Mouse (Mus musculus): Measurements from ENCODE around the gene Dll3. TPM values are rescaled to one million over a fixed set of nuclear protein-coding genes. Genes with fewer than 3 reads are reported as not detected.

Dll3 gene
- polyA plus RNA-seq, 1 experiment from 2014 or later, result 0.43 TPM

- Histone ChIP-seq H3K4me2 (no peak overlapping the region), H3K4me1 (ENCODE audit: insufficient read depth) (no peaks in the 10 kb centered on the region), H3K36me3 (ENCODE audit: insufficient read depth) (no peaks in the 10 kb centered on the region), H3K4me3 (ENCODE audit: low read depth, low read length) (no peak overlapping the region), H3K9ac (no peak overlapping the region), H3K9me3 (ENCODE audit: low read depth, low read length) (no peaks in the 10 kb centered on the region), H3K27ac (ENCODE audit: low read depth) (no peak overlapping the region), H3K27me3 (ENCODE audit: insufficient read depth, low read length) (no peaks in the 10 kb centered on the region)
- TF ChIP-seq CTCF (IDR thresholded peaks at IDR 0.05; ENCODE audit: low read depth), result no peak
- WGBS, result 30% methylated on average over 7 of the region's 7 CpGs
- no peak for DNase-seq
- ATAC-seq (ENCODE audit: insufficient read depth), result no peak
These were observed 39.3 kb upstream of the Dll3 start for GRCm38 (mm10) chr7:28341381-28341780.

- no peaks in the 10 kb centered on the region for H3K27me3 ChIP-seq (ENCODE audit: insufficient read depth, low read length)
- peaks cover 9% of the 10 kb centered on the region for H3K36me3 ChIP-seq (ENCODE audit: insufficient read depth)
- peak; percentile 20 for ATAC-seq (ENCODE audit: insufficient read depth)
- WGBS, result 77% methylated on average over 19 of the region's 19 CpGs
- H3K9ac ChIP-seq, result peak overlapping the region; percentile 92
- peak overlapping the region; percentile 80 for H3K4me3 ChIP-seq (ENCODE audit: low read depth, low read length)
- H3K4me1 ChIP-seq (ENCODE audit: insufficient read depth), result no peaks in the 10 kb centered on the region
- DNase-seq, result peak; percentile 63
- no peaks in the 10 kb centered on the region for H3K9me3 ChIP-seq (ENCODE audit: low read depth, low read length)
- peak overlapping the region; percentile 93 for H3K4me2 ChIP-seq
- H3K27ac ChIP-seq (ENCODE audit: low read depth), result peak overlapping the region; percentile 89
- peak; percentile 35 for TF ChIP-seq CTCF (IDR thresholded peaks at IDR 0.05; ENCODE audit: low read depth)
These were observed 37.3 kb upstream of the Dll3 start for GRCm38 (mm10) chr7:28339213-28339917.

GRCm38 (mm10) chr7:28338108-28338998, 36.3 kb upstream of the Dll3 start, which contains the start of gene Supt5:
Gene Supt5, minus strand, starts transcription at chr7:28338746.
- H3K9ac ChIP-seq, result peak within 1 kb of the TSS; percentile 92
- peaks cover 9% of the 10 kb centered on the region for H3K36me3 ChIP-seq (ENCODE audit: insufficient read depth)
- H3K9me3 ChIP-seq (ENCODE audit: low read depth, low read length), result no peaks in the 10 kb centered on the region
- H3K27ac ChIP-seq (ENCODE audit: low read depth), result peak within 1 kb of the TSS; percentile 89
- no peaks in the 10 kb centered on the region for H3K27me3 ChIP-seq (ENCODE audit: insufficient read depth, low read length)
- ATAC-seq (ENCODE audit: insufficient read depth) (peak; percentile 99), DNase-seq (peak; percentile 100)
- no peak for TF ChIP-seq CTCF (IDR thresholded peaks at IDR 0.05; ENCODE audit: low read depth)
- under 1% methylated on average over 77 of the region's 77 CpGs for WGBS
- no peaks in the 10 kb centered on the region for H3K4me1 ChIP-seq (ENCODE audit: insufficient read depth)
- H3K4me2 ChIP-seq, result peak within 1 kb of the TSS; percentile 93
- H3K4me3 ChIP-seq (ENCODE audit: low read depth, low read length), result peak within 1 kb of the TSS; percentile 80

GRCm38 (mm10) chr7:28335471-28335870, 33.4 kb upstream of the Dll3 start:
- H3K9me3 ChIP-seq (ENCODE audit: low read depth, low read length), result no peaks in the 10 kb centered on the region
- no peak overlapping the region for H3K27ac ChIP-seq (ENCODE audit: low read depth)
- no peak for DNase-seq
- WGBS, result 90% methylated on average over 2 of the region's 2 CpGs
- H3K4me3 ChIP-seq (ENCODE audit: low read depth, low read length), result no peak overlapping the region
- no peaks in the 10 kb centered on the region for H3K4me1 ChIP-seq (ENCODE audit: insufficient read depth)
- no peak for ATAC-seq (ENCODE audit: insufficient read depth)
- TF ChIP-seq CTCF (IDR thresholded peaks at IDR 0.05; ENCODE audit: low read depth), result no peak
- H3K36me3 ChIP-seq (ENCODE audit: insufficient read depth), result peaks cover 21% of the 10 kb centered on the region
- no peak overlapping the region for H3K9ac ChIP-seq
- H3K4me2 ChIP-seq, result no peak overlapping the region
- H3K27me3 ChIP-seq (ENCODE audit: insufficient read depth, low read length), result no peaks in the 10 kb centered on the region

- Histone ChIP-seq H3K4me1 (ENCODE audit: insufficient read depth) (no peaks in the 10 kb centered on the region), H3K9me3 (ENCODE audit: low read depth, low read length) (no peaks in the 10 kb centered on the region), H3K36me3 (ENCODE audit: insufficient read depth) (peaks cover 30% of the 10 kb centered on the region), H3K4me2 (no peak overlapping the region), H3K27me3 (ENCODE audit: insufficient read depth, low read length) (no peaks in the 10 kb centered on the region), H3K4me3 (ENCODE audit: low read depth, low read length) (no peak overlapping the region), H3K27ac (ENCODE audit: low read depth) (no peak overlapping the region), H3K9ac (peak overlapping the region; percentile 15; the same call in 1 of the 2 replicates)
- WGBS, result 85% methylated on average over 4 of the region's 4 CpGs
- ATAC-seq (ENCODE audit: insufficient read depth) (no peak), DNase-seq (no peak)
- TF ChIP-seq CTCF (IDR thresholded peaks at IDR 0.05; ENCODE audit: low read depth), result no peak
These were observed 32.5 kb upstream of the Dll3 start for GRCm38 (mm10) chr7:28334534-28334933.

- Histone ChIP-seq H3K9me3 (ENCODE audit: low read depth, low read length) (no peaks in the 10 kb centered on the region), H3K9ac (no peak overlapping the region), H3K4me3 (ENCODE audit: low read depth, low read length) (no peak overlapping the region), H3K36me3 (ENCODE audit: insufficient read depth) (peaks cover 84% of the 10 kb centered on the region), H3K27me3 (ENCODE audit: insufficient read depth, low read length) (no peaks in the 10 kb centered on the region), H3K4me2 (no peak overlapping the region), H3K4me1 (ENCODE audit: insufficient read depth) (no peaks in the 10 kb centered on the region), H3K27ac (ENCODE audit: low read depth) (no peak overlapping the region)
- no peak for DNase-seq
- ATAC-seq (ENCODE audit: insufficient read depth), result no peak
- WGBS, result 100% methylated on average over 2 of the region's 2 CpGs
- no peak for TF ChIP-seq CTCF (IDR thresholded peaks at IDR 0.05; ENCODE audit: low read depth)
These were observed 26.2 kb upstream of the Dll3 start for GRCm38 (mm10) chr7:28328260-28328659.

GRCm38 (mm10) chr7:28326457-28326856, 24.4 kb upstream of the Dll3 start:
- Histone ChIP-seq H3K27me3 (ENCODE audit: insufficient read depth, low read length) (no peaks in the 10 kb centered on the region), H3K9me3 (ENCODE audit: low read depth, low read length) (no peaks in the 10 kb centered on the region), H3K36me3 (ENCODE audit: insufficient read depth) (peaks cover 99% of the 10 kb centered on the region), H3K27ac (ENCODE audit: low read depth) (no peak overlapping the region), H3K9ac (no peak overlapping the region), H3K4me3 (ENCODE audit: low read depth, low read length) (no peak overlapping the region), H3K4me2 (no peak overlapping the region), H3K4me1 (ENCODE audit: insufficient read depth) (no peaks in the 10 kb centered on the region)
- DNase-seq (no peak), ATAC-seq (ENCODE audit: insufficient read depth) (no peak)
- 78% methylated on average over 4 of the region's 4 CpGs for WGBS
- peak; percentile 11; the same call in 1 of the 2 replicates for TF ChIP-seq CTCF (IDR thresholded peaks at IDR 0.05; ENCODE audit: low read depth)

Data from lung, embryonic 14.5 days (tissue).